Mouse (Mus musculus): Measurements from ENCODE around the gene Zswim5.

Gene Zswim5

DNA sequence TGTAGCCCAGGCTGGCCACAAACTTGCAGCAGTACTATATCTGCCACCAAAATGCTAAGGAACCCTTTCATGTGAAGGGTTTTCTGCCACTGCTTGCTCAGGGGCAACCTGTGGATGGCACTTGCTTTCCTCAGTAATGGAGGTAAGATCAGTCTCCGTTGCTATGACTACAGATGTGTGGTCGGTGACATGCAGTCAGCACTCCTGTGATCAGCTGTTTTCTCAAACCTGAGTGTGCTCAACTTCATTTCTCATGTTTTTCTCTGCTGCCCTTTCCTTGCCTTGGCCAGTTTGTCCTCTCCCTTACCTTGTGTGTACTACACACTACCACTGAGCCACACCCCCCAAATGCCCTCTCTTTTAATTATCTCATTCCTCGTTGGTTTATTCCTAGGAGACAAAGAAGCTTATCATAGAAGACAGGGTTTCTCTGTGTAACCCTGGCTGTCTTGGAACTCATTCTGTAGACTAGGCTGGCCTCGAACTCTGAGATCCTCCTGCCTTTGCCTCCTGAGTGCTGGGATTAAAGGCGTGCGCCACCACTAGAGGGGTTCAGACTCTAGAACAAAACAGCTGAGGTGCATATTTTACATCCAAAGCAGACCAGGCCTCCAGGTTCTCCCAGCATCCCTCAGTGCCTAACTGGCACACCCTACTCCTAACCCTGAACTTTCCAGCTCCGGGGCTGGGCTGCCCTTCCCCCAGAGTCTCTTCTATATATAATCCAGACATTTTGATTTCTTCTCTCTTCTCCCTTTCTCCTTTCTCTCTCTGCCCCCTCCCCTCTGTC lies 128.6 kb downstream of the Zswim5 start:
- no peak for DNase-seq (ENCODE audit: low spot score in 2 of 2)

DNA sequence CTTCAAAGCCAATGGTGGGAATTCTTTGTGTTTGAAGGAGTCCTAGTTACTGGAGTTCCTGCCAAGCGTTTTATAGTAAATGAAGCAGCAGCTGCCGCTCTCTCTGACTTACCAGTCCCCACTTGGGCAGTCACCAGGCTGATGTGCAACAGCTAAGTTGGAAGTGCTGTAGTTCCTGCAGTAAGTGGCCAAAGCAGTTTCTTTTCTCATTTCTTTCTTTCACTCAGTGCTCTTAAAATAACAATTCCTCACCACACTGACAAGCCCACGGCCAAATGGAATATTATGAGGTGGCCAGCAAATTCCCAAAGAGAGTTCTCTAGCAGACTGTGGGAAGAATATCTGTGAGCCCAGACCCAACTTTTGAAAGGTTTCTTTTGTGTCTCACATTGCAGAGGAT lies 129.9 kb downstream of the Zswim5 start:
- no peak for DNase-seq (ENCODE audit: low spot score in 2 of 2)

DNA sequence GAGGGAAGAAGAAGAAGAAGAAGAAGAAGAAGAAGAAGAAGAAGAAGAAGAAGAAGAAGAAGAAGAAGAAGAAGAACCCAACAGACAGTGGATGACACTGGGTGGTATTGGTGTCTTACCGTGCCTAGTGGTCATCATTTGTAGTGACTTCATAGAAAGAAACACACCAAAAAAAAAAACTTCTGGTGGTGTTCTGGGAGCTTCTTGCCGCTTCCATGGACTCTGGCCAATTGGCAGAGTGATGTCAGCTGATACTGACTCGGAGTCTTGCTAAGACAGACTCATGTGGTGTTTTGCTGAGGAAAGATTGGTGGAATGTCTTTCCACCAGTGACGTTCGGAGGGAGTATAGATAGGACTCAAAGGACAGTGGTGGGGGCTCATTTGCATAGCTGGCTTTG lies 133.1 kb downstream of the Zswim5 start:
- no peak for DNase-seq (ENCODE audit: low spot score in 2 of 2)

DNA sequence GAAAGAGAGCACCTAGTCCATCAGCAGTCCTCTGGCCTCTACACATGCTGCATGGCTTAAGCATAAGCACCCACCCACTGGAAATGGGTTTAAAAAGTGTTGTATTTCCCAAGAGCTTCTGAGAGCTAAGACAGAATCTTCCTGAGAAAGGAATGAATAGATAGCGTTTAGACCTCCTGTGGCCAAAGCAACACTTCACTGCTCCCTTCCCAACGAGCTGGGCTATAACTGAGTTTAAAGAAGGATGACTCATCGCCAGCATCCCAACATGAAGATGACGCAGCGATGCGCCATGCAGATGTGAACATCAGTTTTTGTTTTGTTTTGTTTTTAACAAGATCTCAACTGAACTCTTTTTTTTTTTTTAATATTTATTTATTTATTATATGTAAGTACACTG lies 136.4 kb downstream of the Zswim5 start:
- DNase-seq (ENCODE audit: low spot score in 2 of 2), result no peak

DNA sequence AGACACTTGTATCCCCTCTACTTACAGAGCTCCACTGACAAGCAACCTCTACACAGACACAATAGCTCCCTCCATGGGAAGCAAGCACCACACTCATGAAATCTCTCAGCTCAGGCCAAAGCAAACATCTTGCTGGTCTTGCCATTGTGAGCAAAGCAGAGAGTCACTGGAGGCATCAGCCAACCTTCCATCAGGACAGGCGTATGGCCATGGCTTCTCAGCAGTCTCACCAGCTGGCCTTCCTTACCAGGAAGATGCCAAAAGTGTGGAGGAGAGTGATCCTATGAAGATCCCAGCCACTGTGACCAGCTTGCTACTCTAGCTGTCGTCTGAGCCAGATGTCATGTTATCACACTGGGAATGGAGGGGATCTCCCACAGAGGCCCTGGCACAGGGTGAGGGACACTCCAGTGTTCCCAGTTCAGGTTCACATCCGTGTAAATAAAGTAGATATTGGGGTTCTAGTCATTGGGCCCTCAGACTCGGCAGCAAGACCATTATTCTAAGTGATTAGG lies 137.8 kb downstream of the Zswim5 start:
- no peak for DNase-seq (ENCODE audit: low spot score in 2 of 2)

DNA sequence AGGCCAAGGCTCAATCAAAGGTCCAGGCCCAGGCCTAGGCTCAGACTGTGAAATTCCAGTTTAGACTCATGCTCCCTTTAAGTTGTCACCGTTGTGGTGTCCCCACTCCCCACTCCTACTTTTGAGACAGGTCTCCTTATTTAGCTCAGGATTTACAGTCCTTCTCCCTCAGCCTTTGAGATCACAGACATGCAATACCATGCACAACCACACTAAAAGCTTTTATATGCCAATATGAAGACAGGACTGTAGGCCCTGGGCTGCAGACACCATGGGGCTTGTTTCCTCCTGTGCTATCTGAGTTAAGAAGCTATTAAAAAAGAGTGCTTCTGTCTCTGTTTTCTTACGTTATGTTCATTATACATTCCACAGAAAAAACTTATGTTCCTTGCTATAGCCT lies 140.6 kb downstream of the Zswim5 start:
- no peak for DNase-seq (ENCODE audit: low spot score in 2 of 2)

DNA sequence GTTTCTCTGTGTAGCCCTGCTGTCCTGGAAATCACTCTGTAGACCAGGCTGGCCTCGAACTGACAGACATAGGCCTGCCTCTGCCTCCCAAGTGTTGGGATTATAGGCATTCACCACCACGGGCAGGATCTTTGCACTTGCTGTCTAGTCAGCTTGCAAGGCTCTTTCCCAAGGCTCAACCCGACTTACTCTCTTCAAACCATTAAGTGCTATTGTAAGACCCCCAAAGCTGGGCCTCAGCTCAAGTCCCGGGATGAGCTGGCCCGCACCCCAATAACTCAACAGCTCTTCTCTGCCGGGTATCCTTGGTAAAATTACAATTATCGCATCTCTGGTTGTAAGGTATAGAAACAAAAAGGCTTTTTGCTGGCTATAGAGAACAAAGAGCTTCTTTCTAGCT lies 141.2 kb downstream of the Zswim5 start:
- no peak for DNase-seq (ENCODE audit: low spot score in 2 of 2)

DNA sequence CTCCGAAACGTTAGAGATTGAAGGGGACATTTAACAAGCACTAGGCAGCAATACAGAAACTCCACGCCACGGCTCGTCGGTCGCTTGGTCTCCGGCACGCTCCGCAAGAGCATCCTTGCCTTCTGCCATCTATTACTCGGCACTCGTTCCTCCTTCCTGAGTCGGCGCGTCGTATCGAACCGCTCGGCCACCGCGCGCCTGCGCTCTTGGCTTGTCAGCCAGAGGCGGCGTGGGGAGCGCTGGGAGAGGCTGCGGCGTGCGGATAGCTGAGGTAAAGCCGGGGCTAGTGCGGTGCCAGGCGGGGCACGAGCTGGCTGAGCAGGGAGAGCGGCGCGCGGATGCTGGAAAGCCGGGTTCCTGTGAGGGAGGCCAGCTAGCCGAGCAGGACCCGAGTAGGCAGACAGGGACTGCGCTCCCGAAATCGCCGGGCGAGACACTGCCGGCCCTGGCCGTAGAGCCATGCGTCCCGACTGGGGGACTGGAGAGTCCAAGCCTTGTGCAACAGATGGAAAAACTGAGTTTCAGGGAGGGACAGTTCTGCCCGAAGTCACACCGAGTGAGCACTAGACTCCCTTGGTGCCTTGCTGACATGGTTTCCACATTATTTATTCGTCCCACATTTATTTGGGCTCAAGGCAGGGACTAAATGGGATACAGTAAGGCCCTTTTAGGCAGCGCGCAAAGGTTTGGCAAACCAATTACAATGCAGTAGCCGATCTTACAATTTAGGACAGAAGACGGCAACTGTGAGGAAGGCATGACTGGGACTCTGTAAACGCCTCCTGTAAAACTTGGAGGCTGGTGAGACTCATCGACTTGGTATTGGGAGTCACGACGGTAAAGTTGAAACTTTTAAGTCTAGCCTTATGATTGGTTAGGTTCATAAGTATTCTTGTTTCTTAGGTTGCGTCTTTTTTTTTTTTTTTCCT lies 142.3 kb downstream of the Zswim5 start, which contains the start of gene Eif2b3:
Eif2b3 (plus strand) TSS at position 197 of the 929 bp plus-strand sequence.
- DNase-seq (ENCODE audit: low spot score in 2 of 2), result peak; percentile 72 to 84

DNA sequence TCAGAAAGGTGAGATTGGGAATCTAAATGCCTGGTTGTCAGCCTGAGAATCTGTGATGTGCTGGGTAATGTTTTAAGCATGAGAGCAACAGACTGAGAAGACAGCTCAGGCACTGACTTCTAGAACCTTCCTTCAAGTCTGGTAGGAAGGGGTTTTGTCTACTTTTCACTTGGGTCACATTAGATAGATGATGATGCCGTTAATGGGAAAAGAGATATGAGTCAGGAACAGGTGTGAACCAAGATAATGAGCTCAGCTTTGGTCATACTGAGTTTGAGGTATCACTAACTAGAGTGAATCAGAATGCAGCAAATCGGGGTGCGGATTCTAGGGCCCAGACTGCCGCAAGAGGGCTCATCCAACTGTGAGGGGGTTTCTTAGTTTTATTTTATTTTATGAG lies 146.3 kb downstream of the Zswim5 start:
- DNase-seq (ENCODE audit: low spot score in 2 of 2), result no peak

DNA sequence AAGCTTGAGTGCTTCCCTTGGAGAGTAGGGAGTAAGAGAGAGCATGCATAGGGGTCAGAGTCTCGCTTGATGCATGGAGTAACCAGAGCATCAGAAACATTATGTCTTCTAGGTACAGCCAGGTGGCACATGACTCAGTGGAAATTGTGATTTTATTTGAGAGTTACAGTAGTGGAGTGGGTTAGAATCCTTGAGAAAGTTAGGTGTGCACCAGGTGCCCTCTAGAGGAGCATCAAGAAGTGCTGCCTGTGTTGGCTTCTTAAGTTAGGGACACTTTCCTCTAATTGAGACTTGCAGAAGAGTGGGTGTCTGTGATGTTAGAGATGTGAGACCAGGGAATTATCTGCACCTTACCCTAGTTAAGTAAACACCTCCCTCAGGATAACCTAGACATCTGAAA lies 153.9 kb downstream of the Zswim5 start:
- DNase-seq (ENCODE audit: low spot score in 2 of 2), result no peak
